Mouse (Mus musculus): ENCODE measurements around the gene Gm49322.

DNA sequence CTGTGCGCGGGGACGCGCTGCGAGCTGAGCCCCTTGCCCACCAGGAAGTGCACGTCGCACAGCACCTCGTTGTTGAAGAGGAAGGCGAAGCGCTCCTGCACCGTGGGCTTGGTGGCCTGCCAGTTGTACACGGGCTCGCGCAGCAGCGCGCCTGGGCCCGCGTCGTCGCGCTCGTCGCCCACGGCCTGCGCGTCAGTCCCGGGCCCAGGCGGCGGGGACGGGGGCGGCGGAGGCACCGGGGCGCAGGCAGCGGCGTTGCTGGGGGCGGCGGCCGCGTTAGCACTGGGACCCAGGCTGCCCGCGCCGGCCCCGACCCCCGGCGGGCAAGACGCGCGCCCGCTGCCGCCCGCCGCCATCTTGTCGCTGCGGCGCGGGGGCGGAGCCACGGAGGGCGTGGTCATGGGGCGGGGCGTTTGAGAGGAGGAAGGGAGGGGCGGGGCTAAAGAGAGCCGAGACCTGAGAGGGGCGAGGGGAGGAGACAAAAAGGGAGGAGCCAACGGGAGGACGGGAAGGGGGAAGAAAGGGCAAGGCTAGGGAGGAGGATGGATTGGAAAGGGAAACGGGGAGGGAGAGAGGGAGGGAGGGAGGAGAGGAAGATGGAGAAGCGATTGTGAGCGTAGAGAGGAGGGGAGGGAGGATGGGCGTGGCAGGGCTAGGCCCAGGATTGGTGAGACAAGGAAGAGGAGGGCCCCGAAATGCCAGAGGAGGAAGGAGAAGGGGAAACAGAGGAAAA, 50.5 kb downstream of the Gm49322 start:
- TF ChIP-seq CTCF (conservative IDR thresholded peaks at IDR 0.05 in 1 of 2, IDR thresholded peaks at IDR 0.05 in 1 of 2; ENCODE audit: low read depth in 2 of 2, low read length in 2 of 2), result no peak
- peak; percentile 22; the same call in 1 of the 2 replicates for TF ChIP-seq CHD2 (IDR thresholded peaks at IDR 0.05; ENCODE audit: low read length)
- TF ChIP-seq ZKSCAN1 (IDR thresholded peaks at IDR 0.05; ENCODE audit: borderline replicate concordance, low read depth, low read length), result no peak
- no peak for TF ChIP-seq POLR2AphosphoS2 (IDR thresholded peaks at IDR 0.05; ENCODE audit: low read depth, low read length)
- peak; percentile 71; the same call in 1 of the 2 replicates for TF ChIP-seq POLR2A (IDR thresholded peaks at IDR 0.05; ENCODE audit: low read depth, low read length)
- no peak for TF ChIP-seq USF2 (conservative IDR thresholded peaks at IDR 0.05; ENCODE audit: low read depth, low read length)
- no peak for TF ChIP-seq HCFC1 (IDR thresholded peaks at IDR 0.05; ENCODE audit: low read depth, low read length)

All from CH12.LX (cell line).